In genomic region chr3:123033804-123034203, GRCm38 (mm10) we compare ENCODE assay signal across 23 mouse cellular contexts. TPM values are rescaled to one million over a fixed set of nuclear protein-coding genes. Genes with fewer than 3 reads are reported as not detected.
DNase-seq lines count a peak whose midpoint lies in the region; ATAC-seq and TF ChIP-seq lines count a peak whose summit lies in the region.
"Had no signal": no experiment of that assay in that cellular context is flagged by ENCODE, and none has a peak within 500 bp of the region (broad histone marks: within the 10 kb centered on the region; RNA-seq: fewer than 3 reads in every experiment).

No protein-coding gene starts in this region.

- H3K27ac ChIP-seq in heart, embryonic 10.5 days = peak overlapping the region; percentile 81; the same call in 1 of the 2 replicates
- H3K27ac ChIP-seq in heart, embryonic 14.5 days (replicated peaks in 1 of 2; ENCODE audit: control insufficient read depth in 1 of 2, insufficient read depth in 1 of 2, low read depth in 2 of 2, low read length in 2 of 2) = peak overlapping the region; percentile 90 to 97
- H3K27ac ChIP-seq in heart, postnatal 0 days (ENCODE audit: low read depth) = peak overlapping the region; percentile 97
- H3K27ac ChIP-seq in embryonic facial prominence, embryonic 10.5 days (replicated peaks) = no peak overlapping the region
- H3K27ac ChIP-seq: embryonic facial prominence, embryonic 13.5 days; forebrain, embryonic 12.5 days; hindbrain, embryonic 12.5 days had no signal

- H3K4me1 ChIP-seq in heart, embryonic 10.5 days = peaks cover 14% of the 10 kb centered on the region; the same call in 1 of the 2 replicates
- peaks cover 8 to 20% of the 10 kb centered on the region in 2 experiments; a peak in 3 of 4 replicates for H3K4me1 ChIP-seq in heart, embryonic 14.5 days (ENCODE audit: control insufficient read depth in 2 of 2, insufficient read depth in 2 of 2, low read length in 2 of 2)
- peaks cover 13% of the 10 kb centered on the region; the same call in 1 of the 2 replicates for H3K4me1 ChIP-seq in heart, postnatal 0 days (ENCODE audit: control insufficient read depth, insufficient read depth)
- no peaks in the 10 kb centered on the region for H3K4me1 ChIP-seq in embryonic facial prominence, embryonic 10.5 days
- H3K4me1 ChIP-seq: embryonic facial prominence, embryonic 13.5 days; forebrain, embryonic 12.5 days; hindbrain, embryonic 12.5 days had no signal

- H3K4me3 ChIP-seq in heart, embryonic 10.5 days = peak overlapping the region; percentile 39; the same call in 1 of the 2 replicates
- peak overlapping the region; percentile 45 to 61 for H3K4me3 ChIP-seq in heart, embryonic 14.5 days (ENCODE audit: control insufficient read depth in 1 of 2, insufficient read depth in 1 of 2, low read depth in 1 of 2, low read length in 2 of 2)
- H3K4me3 ChIP-seq in heart, postnatal 0 days (ENCODE audit: low read depth, low read length) = peak overlapping the region; percentile 55
- H3K4me3 ChIP-seq in embryonic facial prominence, embryonic 10.5 days = no peak overlapping the region
- H3K4me3 ChIP-seq: embryonic facial prominence, embryonic 13.5 days; forebrain, embryonic 12.5 days; hindbrain, embryonic 12.5 days had no signal

- H3K9ac ChIP-seq in heart, embryonic 14.5 days (ENCODE audit: low read length) = peak overlapping the region; percentile 83
- peak overlapping the region; percentile 80 for H3K9ac ChIP-seq in heart, postnatal 0 days (replicated peaks; ENCODE audit: low read depth, low read length)
- H3K9ac ChIP-seq: embryonic facial prominence, embryonic 13.5 days; forebrain, embryonic 12.5 days; hindbrain, embryonic 12.5 days had no signal

- WGBS in heart, embryonic 10.5 days = 75% methylated on average over 8 of the region's 8 CpGs
- 42% methylated on average over 8 of the region's 8 CpGs for WGBS in heart, embryonic 14.5 days
- WGBS in heart, postnatal 0 days = 30% methylated on average over 8 of the region's 8 CpGs
- WGBS in embryonic facial prominence, embryonic 10.5 days = 83% methylated on average over 8 of the region's 8 CpGs

- intact Hi-C loops in heart, postnatal 36 days (cut with DNase I) = loop anchor here (2.0 kb wide), 1 partner anchor 53 kb away; no protein-coding TSS in a partner anchor

- no peak for DNase-seq in heart, embryonic 10.5 days (ENCODE audit: low spot score)
- DNase-seq in heart, postnatal 36 days = no peak
- no peak for DNase-seq in heart, adult 11 months
- DNase-seq in heart, postnatal 0 days (ENCODE audit: low spot score) = peak; percentile 47
- no peak for DNase-seq in embryonic facial prominence, embryonic 10.5 days (ENCODE audit: low spot score)
- DNase-seq: adrenal gland, postnatal 14 days; cerebellum, adult 11-12 months; cerebellum, adult 9-10 months; cerebellum, postnatal 25 days; gastrocnemius, postnatal 36 days; kidney, adult 8-10 months had no signal

- no peaks in the 10 kb centered on the region for H3K9me3 ChIP-seq in heart, embryonic 10.5 days
- no peaks in the 10 kb centered on the region for H3K9me3 ChIP-seq in heart, embryonic 14.5 days (ENCODE audit: control insufficient read depth, low read length)
- no peaks in the 10 kb centered on the region for H3K9me3 ChIP-seq in heart, postnatal 0 days (replicated peaks; ENCODE audit: control insufficient read depth, low read length)
- no peaks in the 10 kb centered on the region for H3K9me3 ChIP-seq in embryonic facial prominence, embryonic 10.5 days
- H3K9me3 ChIP-seq: embryonic facial prominence, embryonic 13.5 days; forebrain, embryonic 12.5 days; hindbrain, embryonic 12.5 days had no signal

- no peak for ATAC-seq in heart, embryonic 14.5 days (ENCODE audit: insufficient number of reproducible peaks, insufficient read depth, low FRiP score, low read depth)
- ATAC-seq in heart, postnatal 0 days (ENCODE audit: insufficient read depth, low read depth) = no peak; the same call in 1 of the 2 replicates
- ATAC-seq: activated CD4-positive, CD25-positive, alpha-beta regulatory T cell, adult 4 months; forebrain, embryonic 16.5 days; hindbrain, embryonic 16.5 days; inflammation-experienced regulatory T-cells, adult 6 months; intestine, postnatal 0 days; Patski had no signal

- no peak for TF ChIP-seq CTCF in heart, postnatal 0 days (IDR thresholded peaks at IDR 0.05; ENCODE audit: low read depth)

- no peaks in the 10 kb centered on the region for H3K36me3 ChIP-seq in heart, embryonic 10.5 days
- H3K36me3 ChIP-seq in heart, embryonic 14.5 days (ENCODE audit: control insufficient read depth, insufficient read depth, low read length) = no peaks in the 10 kb centered on the region; the same call in none of the 2 replicates
- H3K36me3 ChIP-seq in heart, postnatal 0 days (replicated peaks; ENCODE audit: control insufficient read depth, insufficient read depth, low read length) = no peaks in the 10 kb centered on the region
- H3K36me3 ChIP-seq in embryonic facial prominence, embryonic 10.5 days (replicated peaks) = no peaks in the 10 kb centered on the region
- H3K36me3 ChIP-seq: embryonic facial prominence, embryonic 13.5 days; forebrain, embryonic 12.5 days; hindbrain, embryonic 12.5 days had no signal

- H3K4me2 ChIP-seq in heart, embryonic 14.5 days (ENCODE audit: low read length) = peak overlapping the region; percentile 70
- H3K4me2 ChIP-seq in heart, postnatal 0 days (ENCODE audit: low read depth, low read length) = peak overlapping the region; percentile 64
- H3K4me2 ChIP-seq: embryonic facial prominence, embryonic 13.5 days; forebrain, embryonic 12.5 days; hindbrain, embryonic 12.5 days had no signal

- H3K27me3 ChIP-seq in heart, embryonic 10.5 days (ENCODE audit: insufficient read depth, poor library complexity, severe bottlenecking) = no peaks in the 10 kb centered on the region
- no peaks in the 10 kb centered on the region for H3K27me3 ChIP-seq in heart, embryonic 14.5 days (ENCODE audit: control insufficient read depth, insufficient read depth, low read length)
- H3K27me3 ChIP-seq in heart, postnatal 0 days (ENCODE audit: control insufficient read depth, insufficient read depth, low read length) = no peaks in the 10 kb centered on the region
- H3K27me3 ChIP-seq in embryonic facial prominence, embryonic 10.5 days (replicated peaks; ENCODE audit: low read depth, poor library complexity, severe bottlenecking) = no peaks in the 10 kb centered on the region
- H3K27me3 ChIP-seq: CH12.LX; embryonic facial prominence, embryonic 13.5 days; forebrain, embryonic 12.5 days; hindbrain, embryonic 12.5 days; Patski had no signal

- no peak for TF ChIP-seq EP300 in heart, postnatal 0 days (IDR thresholded peaks at IDR 0.05; ENCODE audit: low read depth)

RNA-seq across cellular contexts. Expression of gene Myoz2, which starts 1.0 kb away (rescaled TPM):
- 24.0 and 70.2 TPM in 2 replicates for polyA plus RNA-seq in heart, embryonic 10.5 days (2016; fragmentation: Nextera tagmentation; extraction: Ambion mirVana)
- total RNA-seq in heart, postnatal 36 days (2021) = 1,000 to 10,000 TPM; 2,084 to 2,239 TPM
- polyA plus RNA-seq in heart, embryonic 14.5 days (2014; fragmentation: Nextera tagmentation; extraction: Ambion mirVana) = 230 and 232 TPM in 2 replicates
- 346 and 521 TPM in 2 replicates for total RNA-seq in heart, postnatal 0 days (2014; rRNA removed; ENCODE audit: low replicate concordance)
- polyA plus RNA-seq in heart, postnatal 0 days (2015; fragmentation: Nextera tagmentation; extraction: Ambion mirVana) = 574 and 591 TPM in 2 replicates
- polyA plus RNA-seq in embryonic facial prominence, embryonic 10.5 days (2016; fragmentation: Nextera tagmentation; extraction: Ambion mirVana) = not detected in 2 replicates
- total RNA-seq: adrenal gland, postnatal 14 days; CH12.LX had no signal
- polyA plus RNA-seq: activated CD4-positive, CD25-positive, alpha-beta regulatory T cell, adult 4 months; cortical plate, adult 2 months; forebrain, embryonic 12.5 days; forebrain, embryonic 16.5 days; inflammation-experienced regulatory T-cells, adult 6 months had no signal

RNA-seq across cellular contexts. Expression of gene Usp53, which starts 49.5 kb away (rescaled TPM):
- polyA plus RNA-seq in heart, embryonic 10.5 days (2016; fragmentation: Nextera tagmentation; extraction: Ambion mirVana) = 9.9 and 10.7 TPM in 2 replicates
- total RNA-seq in heart, postnatal 36 days (2021) = 10 to 100 TPM in 1 of 2 experiments, 1 to 10 TPM in 1; 8.6 to 12.5 TPM
- polyA plus RNA-seq in heart, embryonic 14.5 days (2014; fragmentation: Nextera tagmentation; extraction: Ambion mirVana) = 7.8 and 9.7 TPM in 2 replicates
- total RNA-seq in heart, postnatal 0 days (2014; rRNA removed; ENCODE audit: low replicate concordance) = 7.3 and 10.0 TPM in 2 replicates
- polyA plus RNA-seq in heart, postnatal 0 days (2015; fragmentation: Nextera tagmentation; extraction: Ambion mirVana) = 5.9 and 7.4 TPM in 2 replicates
- polyA plus RNA-seq in embryonic facial prominence, embryonic 10.5 days (2016; fragmentation: Nextera tagmentation; extraction: Ambion mirVana) = 5.9 and 7.5 TPM in 2 replicates

Comparison
In these comparisons a context has a peak if more than half of its experiments do, and no peak if none do; other contexts are left out.
1. RNA of gene Myoz2, which starts 1.0 kb away (polyA plus RNA-seq): 574 to 591 TPM in heart, postnatal 0 days, 230 to 232 TPM in heart, embryonic 14.5 days and 24.0 to 70.2 TPM in heart, embryonic 10.5 days; not detected in embryonic facial prominence, embryonic 10.5 days; every median in the first group is over 10 times any median in the second.